Mouse (Mus musculus) ovary, adult 18-20 months (tissue): ENCODE results near the gene Tkfc.

ENCODE experiments used
- DNase-seq: peaks from one replicate; pipeline ENCODE4 v3.0.0; 2022; ENCODE audit warnings: low spot score, mixed read lengths

Tkfc gene

GRCm38 (mm10) chr19:10605293-10605900, at the start of gene Tkfc, which contains the start of gene Ddb1:
Gene Tkfc (minus strand): TSS chr19:10605654.
Gene Ddb1 (plus strand): TSS chr19:10605327.
- peak; percentile 97 for DNase-seq

DNA sequence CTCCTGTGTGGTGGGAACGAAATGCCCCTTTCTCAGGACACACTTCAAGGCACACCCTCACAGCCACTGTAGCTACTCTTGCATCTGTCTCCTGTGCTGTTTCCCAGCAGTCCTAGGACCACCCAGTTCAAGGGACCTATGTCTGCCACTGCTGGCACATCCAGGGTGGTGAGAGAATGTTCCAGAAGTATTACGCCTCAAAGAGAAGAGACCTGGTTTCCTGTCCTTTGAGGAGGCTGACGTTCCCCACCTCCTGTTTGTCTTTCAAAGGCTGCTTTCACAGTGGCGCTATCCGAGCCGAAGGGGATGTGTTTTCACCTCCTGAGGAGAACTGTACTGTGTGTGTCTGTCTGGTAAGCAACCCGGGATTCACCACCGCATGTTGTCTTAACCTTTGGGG, 42.7 kb upstream of the Tkfc start:
- no peak for DNase-seq

- no peak for DNase-seq
These were observed 40.2 kb upstream of the Tkfc start for GRCm38 (mm10) chr19:10645616-10646015.

DNA sequence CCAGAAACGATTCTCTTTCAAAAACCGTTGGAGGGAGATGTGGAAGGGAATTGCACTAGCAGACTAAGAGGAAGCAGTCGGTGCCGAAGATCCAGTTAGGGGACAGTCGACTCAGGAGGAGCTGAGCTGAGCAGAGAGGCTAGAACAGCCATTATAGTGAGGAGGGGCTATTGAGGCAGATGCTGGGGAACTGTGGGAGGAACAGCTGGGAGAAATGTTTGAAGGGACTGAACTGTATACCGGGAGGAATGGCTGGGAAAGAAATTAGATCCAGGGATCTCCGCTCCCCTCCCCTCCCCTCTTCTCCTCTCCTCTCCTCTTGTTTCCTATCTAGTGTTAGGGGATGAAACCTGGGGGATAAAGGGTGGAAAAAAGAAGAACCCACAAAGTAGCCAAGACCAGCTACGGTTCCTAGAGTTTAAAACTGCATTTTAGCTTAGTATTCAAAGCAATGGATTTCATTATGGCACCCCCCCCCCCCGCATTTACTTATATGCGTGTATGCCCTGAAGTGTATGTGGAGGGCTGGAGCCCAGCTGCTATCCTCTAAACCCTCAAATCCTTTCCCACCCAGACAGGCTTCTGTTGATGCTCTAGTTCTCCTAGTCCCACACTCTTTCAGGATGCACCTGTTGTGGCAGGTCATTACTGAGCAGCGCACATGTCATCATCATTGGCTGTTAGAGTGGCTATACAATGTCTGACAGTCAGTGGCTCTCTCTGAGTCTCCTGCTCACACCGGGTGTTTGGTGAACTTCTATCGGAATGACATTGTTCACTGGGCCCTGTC, 35.3 kb upstream of the Tkfc start:
- DNase-seq: no peak

- DNase-seq: no peak
These were observed 34.6 kb upstream of the Tkfc start for GRCm38 (mm10) chr19:10640080-10640479.

DNA sequence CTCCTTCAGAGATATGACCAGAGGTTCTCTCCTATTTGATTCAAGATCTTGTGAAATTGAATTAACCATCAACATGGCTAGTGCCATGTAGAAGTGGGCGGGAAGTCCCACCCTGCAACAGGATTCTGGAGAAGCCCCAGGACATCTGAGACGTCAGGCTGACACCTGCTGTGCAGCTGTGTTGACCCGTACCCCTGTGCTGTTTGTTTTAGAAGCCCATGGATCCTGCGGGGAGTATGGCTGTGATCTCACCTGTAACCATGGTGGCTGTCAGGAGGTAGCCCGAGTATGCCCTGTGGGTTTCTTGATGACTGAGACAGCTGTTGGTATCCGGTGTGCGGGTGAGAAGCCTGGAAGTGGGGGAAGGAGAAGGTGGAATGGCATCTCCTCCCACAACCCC, 32.4 kb upstream of the Tkfc start:
- DNase-seq: no peak

GRCm38 (mm10) chr19:10634872-10635318, 29.4 kb upstream of the Tkfc start:
- peak; percentile 29 for DNase-seq

GRCm38 (mm10) chr19:10634106-10634871, 28.8 kb upstream of the Tkfc start, which contains the start of gene Vwce:
Gene Vwce (plus strand): TSS chr19:10634213.
- no peak for DNase-seq

- no peak for DNase-seq
These were observed 3.3 kb upstream of the Tkfc start for GRCm38 (mm10) chr19:10608573-10609240.

- DNase-seq: no peak
These were observed 608 bp upstream of the Tkfc start for GRCm38 (mm10) chr19:10605901-10606622.

DNA sequence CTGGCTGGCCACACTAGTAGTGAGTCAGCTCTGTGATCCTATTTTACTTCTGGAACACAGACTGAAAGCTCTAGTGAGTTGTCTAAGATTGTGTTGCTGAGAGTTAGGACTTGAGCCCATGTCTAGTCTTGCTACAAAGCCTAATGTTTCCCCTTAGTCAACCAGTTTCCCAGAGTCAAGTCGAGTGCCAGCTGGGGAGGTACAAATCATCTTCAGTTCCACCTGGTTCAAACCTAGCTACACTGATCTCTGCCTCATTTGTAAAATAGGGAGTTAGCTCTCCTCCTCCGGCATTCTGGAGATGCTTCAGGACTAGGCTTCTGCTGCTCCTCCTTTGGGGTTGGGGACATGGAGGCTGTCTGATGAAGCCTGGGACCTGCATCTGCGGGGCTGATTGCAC, 920 bp downstream of the Tkfc start:
- no peak for DNase-seq

DNA sequence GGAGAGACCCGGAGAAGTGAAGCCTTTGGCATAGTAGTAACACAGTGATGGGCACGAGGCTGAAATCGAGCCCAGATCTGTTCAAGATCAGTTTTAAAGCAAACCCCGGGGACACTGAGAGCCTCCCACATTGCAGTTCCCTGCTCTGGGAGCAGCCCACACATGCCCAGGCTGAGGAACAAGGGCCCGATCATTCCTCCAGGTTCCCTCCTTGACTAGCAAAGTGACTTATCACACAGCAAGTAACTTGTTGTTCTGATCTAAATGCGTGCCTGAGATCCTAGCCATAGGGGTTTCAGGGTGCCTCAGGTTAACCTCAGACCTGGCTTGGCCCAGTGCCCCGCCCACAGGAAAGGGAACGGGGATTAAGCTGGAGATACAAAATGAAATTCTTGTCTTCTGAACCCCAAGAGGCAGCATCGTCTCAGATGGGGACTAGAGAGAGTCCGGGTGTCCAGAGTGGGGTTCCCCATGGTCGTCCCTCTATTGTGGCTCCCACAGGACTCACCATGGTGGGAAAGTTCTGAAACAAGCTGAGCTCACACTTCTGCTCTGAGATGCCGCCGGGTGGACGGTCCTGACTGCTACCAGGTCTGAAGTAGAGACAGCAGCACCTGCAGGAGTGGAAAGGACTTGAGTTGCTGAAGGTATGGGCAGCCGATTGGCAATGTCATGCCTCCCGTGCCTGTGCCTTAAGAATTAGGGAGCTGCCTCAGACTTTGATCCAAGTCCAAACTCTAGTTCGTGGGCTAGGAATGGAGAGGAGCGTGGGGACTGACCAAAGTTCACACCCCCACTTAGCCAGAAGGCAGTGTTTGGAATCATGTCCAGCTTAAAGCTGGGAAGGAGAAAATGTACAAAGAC, 1.6 kb downstream of the Tkfc start:
- DNase-seq: no peak

DNA sequence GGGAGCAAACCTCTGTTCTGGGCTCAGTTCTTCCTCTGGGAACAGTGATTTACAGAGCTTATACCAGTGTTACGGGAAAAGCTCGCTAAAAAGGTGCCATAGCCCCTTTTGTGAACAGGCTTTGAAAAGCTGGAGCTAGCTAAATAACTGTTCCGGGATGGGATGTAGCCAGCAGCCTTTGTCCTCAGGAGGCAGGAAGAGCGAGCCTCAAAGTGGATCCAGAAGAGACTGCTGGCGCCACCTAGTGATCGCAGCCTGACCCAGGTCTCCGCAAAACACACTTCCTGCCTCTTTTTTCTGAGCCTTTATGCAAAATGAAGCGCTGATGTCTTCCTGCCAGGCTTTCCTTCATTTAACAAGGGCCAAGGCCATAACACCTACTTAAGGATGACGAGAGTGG, 2.7 kb downstream of the Tkfc start:
- DNase-seq: peak; percentile 74

- DNase-seq: no peak
These were observed 3.1 kb downstream of the Tkfc start for GRCm38 (mm10) chr19:10602247-10602769.

DNA sequence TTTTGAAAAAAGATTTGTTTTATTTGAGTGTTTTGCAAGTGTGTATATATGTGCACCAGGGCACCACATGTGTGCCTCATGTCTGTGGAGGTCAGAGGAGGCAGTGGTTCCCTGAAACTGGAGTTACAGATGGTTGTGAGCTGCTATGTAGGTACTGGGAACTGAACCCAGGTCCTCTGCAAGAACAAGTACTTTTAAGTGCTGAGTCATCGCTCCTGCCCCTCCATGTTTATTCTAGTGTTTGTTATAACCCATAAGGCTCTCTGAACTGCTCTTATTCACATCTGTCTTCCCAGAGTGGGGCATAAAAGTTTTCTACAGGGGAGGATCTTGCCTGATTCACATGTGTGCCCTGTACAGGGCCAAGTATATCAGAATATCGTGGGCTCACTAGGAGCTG, 5.8 kb downstream of the Tkfc start:
- DNase-seq: no peak

DNA sequence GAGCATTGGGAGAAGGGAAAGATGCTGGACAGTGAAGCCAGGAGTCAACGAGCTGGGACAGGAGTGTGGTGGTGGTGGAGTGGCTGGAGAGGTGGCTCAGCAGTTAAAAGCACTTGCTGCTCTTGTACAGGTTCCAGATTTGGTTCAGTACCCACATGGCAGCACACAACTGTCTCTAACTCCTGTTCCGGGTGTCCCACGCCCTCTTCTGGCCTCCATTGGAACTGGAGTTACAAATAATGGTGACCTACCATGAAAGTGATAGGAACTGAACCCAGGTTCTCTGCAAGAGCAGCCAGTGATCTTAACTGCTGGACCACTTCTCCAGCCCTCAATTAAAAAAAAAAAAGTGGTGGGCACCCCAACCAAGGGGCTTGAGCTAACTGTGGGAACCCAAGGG, 7.3 kb downstream of the Tkfc start:
- DNase-seq: no peak

- no peak for DNase-seq
These were observed 13.6 kb downstream of the Tkfc start for GRCm38 (mm10) chr19:10591659-10592377.

DNA sequence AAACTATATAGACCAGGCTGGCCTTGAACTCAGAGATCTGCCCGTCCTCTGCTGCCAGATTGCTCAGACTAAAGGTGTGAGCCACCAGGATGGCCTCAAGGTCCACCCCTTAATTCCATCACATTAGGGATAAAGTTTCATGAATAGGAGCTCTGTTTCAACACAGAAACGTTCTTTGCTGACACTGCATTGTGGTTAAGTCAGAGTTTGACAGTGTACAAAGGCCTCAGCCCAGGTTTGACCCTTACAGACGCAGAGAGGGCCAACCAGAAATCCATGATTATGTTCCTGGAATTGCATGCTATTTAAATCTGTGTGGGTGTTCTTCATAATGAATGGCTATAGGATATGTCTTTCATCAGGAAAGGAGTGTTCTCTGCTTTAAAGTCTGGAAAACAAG, 15.2 kb downstream of the Tkfc start:
- DNase-seq: no peak

DNA sequence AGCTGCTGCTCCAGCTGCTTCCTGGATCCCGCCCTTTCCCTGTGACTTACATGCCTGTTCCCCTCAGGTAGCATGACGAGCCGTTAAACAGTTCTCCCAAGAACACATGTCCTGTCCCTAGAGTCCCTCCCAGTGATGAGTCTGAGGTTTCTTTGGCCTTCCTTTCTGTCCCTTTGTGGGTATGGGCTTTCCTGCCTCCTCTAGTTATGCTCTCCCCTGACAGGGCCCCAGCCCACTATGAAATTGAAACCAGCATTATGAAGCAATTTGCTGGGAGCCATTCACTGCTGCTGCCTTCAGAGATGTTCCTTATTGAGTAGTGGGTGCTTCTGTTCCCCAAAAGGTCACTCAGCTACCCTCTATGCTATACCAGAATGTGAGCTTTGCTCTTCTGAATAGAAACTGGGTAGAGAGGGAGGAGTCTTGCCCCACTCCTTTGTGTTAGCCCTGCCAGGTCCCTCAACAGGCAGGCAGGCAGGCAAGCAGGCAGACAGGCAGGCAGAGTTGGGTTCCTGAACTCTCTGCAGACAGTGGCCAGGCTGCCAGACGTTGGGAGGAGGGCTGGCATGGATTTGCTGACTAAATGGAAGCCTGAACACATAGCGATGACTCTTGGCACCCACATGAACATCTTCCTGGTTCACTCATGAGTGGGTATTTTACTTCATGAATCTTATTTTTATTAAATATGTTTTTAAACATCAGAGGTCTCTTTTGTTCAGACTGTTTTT, 16.2 kb downstream of the Tkfc start:
- DNase-seq: no peak
